Mouse (Mus musculus): ENCODE results near the gene Lemd1. TPM values are rescaled to one million over a fixed set of nuclear protein-coding genes. Genes with fewer than 3 reads are reported as not detected.

Gene Lemd1
- polyA plus RNA-seq, 1 experiment from 2014 or later, result 1.2 TPM

DNA sequence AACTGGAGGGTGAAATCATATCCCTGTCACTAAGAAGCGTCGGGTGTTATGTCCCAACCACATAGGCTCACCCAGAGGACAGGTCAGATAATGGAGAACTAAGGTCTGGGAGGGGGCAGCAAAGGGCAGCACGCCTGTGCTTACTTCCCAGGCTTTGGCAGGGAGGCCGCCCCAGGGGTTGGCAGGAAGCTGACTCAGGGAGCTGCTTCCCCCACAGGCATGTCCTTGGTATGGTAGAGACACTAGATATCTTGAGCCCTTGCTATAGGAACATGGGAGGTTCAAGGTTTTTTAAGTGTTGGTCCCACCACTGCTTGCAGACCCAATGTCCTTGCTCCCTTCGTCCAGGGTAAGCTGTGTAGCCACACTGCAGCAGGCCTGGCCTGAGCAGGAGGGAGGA, 14.7 kb downstream of the Lemd1 start:
- H3K9me3 ChIP-seq, result no peaks in the 10 kb centered on the region
- no peak overlapping the region for H3K4me2 ChIP-seq
- H3K9ac ChIP-seq (replicated peaks), result 0 out of 2 replicates have a peak overlapping the region, but pooled peaks have one; percentile 2
- H3K36me3 ChIP-seq, result no peaks in the 10 kb centered on the region
- WGBS, result 56% methylated on average over 5 of the region's 5 CpGs
- ATAC-seq (ENCODE audit: insufficient number of reproducible peaks, insufficient read depth, low FRiP score, low TSS enrichment, low read depth), result no peak
- peaks cover 48% of the 10 kb centered on the region for H3K4me1 ChIP-seq (replicated peaks)
- H3K27me3 ChIP-seq, result peaks cover 11% of the 10 kb centered on the region; the same call in 1 of the 2 replicates
- no peak overlapping the region for H3K4me3 ChIP-seq (replicated peaks)
- H3K27ac ChIP-seq, result no peak overlapping the region

DNA sequence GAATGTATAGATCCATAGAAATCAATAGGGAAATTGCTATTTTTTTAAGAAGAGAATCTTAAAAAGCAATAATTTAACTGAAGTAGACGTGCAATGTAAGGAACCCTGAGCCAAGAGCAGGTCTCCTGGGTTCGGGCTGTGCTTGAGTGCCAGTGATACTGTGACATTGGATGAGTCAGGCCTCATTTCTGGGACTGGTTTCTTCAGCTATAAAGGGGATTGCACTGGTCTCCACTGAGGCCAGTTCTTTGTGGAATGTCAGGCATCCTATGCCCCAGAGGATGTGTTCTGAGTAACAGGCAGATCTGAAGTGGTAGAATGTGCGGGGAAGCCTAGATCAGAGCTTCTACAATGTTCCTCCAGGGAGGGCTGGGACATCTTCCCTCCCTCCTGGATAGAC, 15.6 kb downstream of the Lemd1 start:
- no peak overlapping the region for H3K9ac ChIP-seq (replicated peaks)
- H3K27me3 ChIP-seq, result peaks cover 20% of the 10 kb centered on the region
- H3K9me3 ChIP-seq, result no peaks in the 10 kb centered on the region
- no peak for ATAC-seq (ENCODE audit: insufficient number of reproducible peaks, insufficient read depth, low FRiP score, low TSS enrichment, low read depth)
- H3K36me3 ChIP-seq, result no peaks in the 10 kb centered on the region
- peaks cover 40% of the 10 kb centered on the region for H3K4me1 ChIP-seq (replicated peaks)
- no peak overlapping the region for H3K27ac ChIP-seq
- H3K4me3 ChIP-seq (replicated peaks), result no peak overlapping the region
- WGBS, result 85% methylated on average over 3 of the region's 3 CpGs
- H3K4me2 ChIP-seq, result no peak overlapping the region

DNA sequence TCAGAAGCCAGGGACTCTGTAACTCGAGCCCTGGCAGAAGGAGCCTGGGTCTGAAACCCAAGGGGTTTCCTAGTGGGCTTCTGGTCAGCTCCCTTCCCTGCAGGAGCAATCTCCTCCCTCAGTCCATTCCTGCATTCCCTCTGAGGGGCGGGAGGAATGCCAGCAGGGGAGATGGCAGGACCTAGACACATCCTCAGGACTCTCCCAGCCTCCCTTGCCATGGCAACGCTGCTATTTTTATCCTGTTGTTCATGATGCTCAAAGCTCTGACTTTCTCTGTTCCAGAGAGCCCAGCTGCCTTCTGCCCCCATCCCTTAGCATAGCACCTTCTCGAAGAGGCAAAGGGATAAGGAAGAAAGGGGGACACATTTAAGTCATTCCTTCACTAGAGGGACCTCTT, 16.9 kb downstream of the Lemd1 start:
- 14% methylated on average over 4 of the region's 4 CpGs for WGBS
- H3K4me1 ChIP-seq (replicated peaks), result peaks cover 42% of the 10 kb centered on the region
- no peak overlapping the region for H3K4me3 ChIP-seq (replicated peaks)

GRCm38 (mm10) chr1:132209400-132209799, 18.2 kb downstream of the Lemd1 start:
- no peak for ATAC-seq (ENCODE audit: insufficient number of reproducible peaks, insufficient read depth, low FRiP score, low TSS enrichment, low read depth)
- Histone ChIP-seq H3K27ac (no peak overlapping the region), H3K4me1 (replicated peaks) (peaks cover 42% of the 10 kb centered on the region), H3K4me2 (no peak overlapping the region), H3K9ac (replicated peaks) (no peak overlapping the region), H3K36me3 (no peaks in the 10 kb centered on the region), H3K4me3 (replicated peaks) (no peak overlapping the region), H3K27me3 (peaks cover 30% of the 10 kb centered on the region), H3K9me3 (no peaks in the 10 kb centered on the region)
- 24% methylated on average over 10 of the region's 10 CpGs for WGBS

More for the DNA sequence above, 16.9 kb downstream of the Lemd1 start:
- ATAC-seq (ENCODE audit: insufficient number of reproducible peaks, insufficient read depth, low FRiP score, low TSS enrichment, low read depth), result no peak
- Histone ChIP-seq H3K4me2 (no peak overlapping the region), H3K36me3 (no peaks in the 10 kb centered on the region), H3K9me3 (no peaks in the 10 kb centered on the region), H3K27me3 (peaks cover 27% of the 10 kb centered on the region), H3K27ac (no peak overlapping the region), H3K9ac (replicated peaks) (no peak overlapping the region)

DNA sequence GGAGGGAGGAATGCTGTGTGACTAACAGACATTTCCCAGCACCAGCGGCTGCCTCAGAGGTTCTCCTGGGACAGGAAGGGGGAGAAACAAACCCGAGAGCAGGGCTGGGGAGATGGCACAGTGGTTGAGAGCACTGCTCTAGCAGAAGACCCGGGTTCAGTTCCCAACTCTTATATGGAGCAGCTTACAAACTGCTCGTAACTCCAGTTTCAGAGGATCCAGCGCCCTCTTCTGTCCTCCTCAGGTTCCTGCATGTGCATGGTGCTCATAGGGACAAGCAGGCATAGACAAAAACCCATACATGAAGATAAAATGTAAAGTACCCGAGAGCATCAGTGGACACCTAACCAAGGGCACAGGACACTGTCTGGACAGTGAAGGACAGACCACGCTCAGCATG, 19.7 kb downstream of the Lemd1 start:
- H3K4me2 ChIP-seq, result no peak overlapping the region
- no peak for ATAC-seq (ENCODE audit: insufficient number of reproducible peaks, insufficient read depth, low FRiP score, low TSS enrichment, low read depth)
- H3K9me3 ChIP-seq, result no peaks in the 10 kb centered on the region
- peaks cover 41% of the 10 kb centered on the region for H3K4me1 ChIP-seq (replicated peaks)
- H3K27me3 ChIP-seq, result peaks cover 34% of the 10 kb centered on the region
- 19% methylated on average over 7 of the region's 7 CpGs for WGBS
- no peak overlapping the region for H3K4me3 ChIP-seq (replicated peaks)
- H3K9ac ChIP-seq (replicated peaks), result no peak overlapping the region
- no peak overlapping the region for H3K27ac ChIP-seq
- H3K36me3 ChIP-seq, result no peaks in the 10 kb centered on the region

DNA sequence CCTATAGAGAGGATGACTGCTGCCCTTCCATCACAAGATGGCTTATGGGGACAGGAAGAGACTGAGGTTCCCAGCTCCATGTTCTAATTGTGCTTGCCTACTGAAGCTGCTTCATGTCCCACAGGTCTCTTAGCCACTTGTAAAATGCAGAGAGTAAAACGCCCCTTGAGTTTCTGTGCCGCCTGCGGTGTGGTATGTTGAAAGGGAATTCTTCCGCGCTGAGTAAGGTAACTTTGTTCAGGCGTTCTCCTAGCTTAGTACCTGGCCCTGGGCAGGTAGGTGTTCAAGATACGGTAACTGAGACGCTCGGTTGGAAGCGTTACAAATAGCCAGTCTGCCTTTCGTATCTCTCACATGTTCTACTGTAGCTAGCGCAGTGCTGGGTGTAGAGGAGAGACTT, 20.4 kb downstream of the Lemd1 start:
- H3K4me1 ChIP-seq (replicated peaks), result peaks cover 41% of the 10 kb centered on the region
- peaks cover 35% of the 10 kb centered on the region for H3K27me3 ChIP-seq
- H3K36me3 ChIP-seq, result no peaks in the 10 kb centered on the region
- no peak for ATAC-seq (ENCODE audit: insufficient number of reproducible peaks, insufficient read depth, low FRiP score, low TSS enrichment, low read depth)
- peak overlapping the region; percentile 30; the same call in 1 of the 2 replicates for H3K4me3 ChIP-seq (replicated peaks)
- 41% methylated on average over 12 of the region's 12 CpGs for WGBS
- no peak overlapping the region for H3K9ac ChIP-seq (replicated peaks)
- peak overlapping the region; percentile 48 for H3K4me2 ChIP-seq
- H3K27ac ChIP-seq, result no peak overlapping the region
- no peaks in the 10 kb centered on the region for H3K9me3 ChIP-seq

DNA sequence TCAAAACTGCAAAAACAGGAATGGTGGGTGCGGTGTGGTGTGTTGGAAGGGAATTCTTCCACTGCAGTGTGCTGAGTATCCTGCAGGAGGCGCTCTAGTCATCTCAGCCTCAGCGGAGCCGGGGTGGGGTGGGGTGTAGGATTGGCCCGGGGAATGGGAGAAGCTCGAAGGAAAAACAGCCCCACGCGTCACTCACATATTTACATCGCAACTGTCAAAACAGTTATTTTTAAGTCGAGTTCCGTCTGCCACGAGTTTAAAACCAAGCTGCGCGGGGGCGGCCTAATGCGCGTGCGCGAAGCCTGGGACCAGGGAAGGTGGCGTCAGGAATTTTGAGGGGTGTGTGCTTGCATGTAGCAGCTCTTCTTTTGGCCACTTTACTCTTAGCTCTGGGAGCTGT, 21.0 kb downstream of the Lemd1 start:
- no peaks in the 10 kb centered on the region for H3K9me3 ChIP-seq
- peaks cover 41% of the 10 kb centered on the region for H3K4me1 ChIP-seq (replicated peaks)
- peaks cover 35% of the 10 kb centered on the region for H3K27me3 ChIP-seq
- no peak overlapping the region for H3K9ac ChIP-seq (replicated peaks)
- peak overlapping the region; percentile 48 for H3K4me2 ChIP-seq
- WGBS, result under 1% methylated on average over 20 of the region's 20 CpGs
- no peaks in the 10 kb centered on the region for H3K36me3 ChIP-seq
- H3K27ac ChIP-seq, result no peak overlapping the region
- ATAC-seq (ENCODE audit: insufficient number of reproducible peaks, insufficient read depth, low FRiP score, low TSS enrichment, low read depth), result no peak; the same call in 1 of the 2 replicates
- H3K4me3 ChIP-seq (replicated peaks), result peak overlapping the region; percentile 30

GRCm38 (mm10) chr1:132213076-132213475, 21.8 kb downstream of the Lemd1 start:
- Histone ChIP-seq H3K9me3 (no peaks in the 10 kb centered on the region), H3K27me3 (peaks cover 35% of the 10 kb centered on the region), H3K4me1 (replicated peaks) (peaks cover 35% of the 10 kb centered on the region), H3K36me3 (no peaks in the 10 kb centered on the region), H3K27ac (no peak overlapping the region), H3K4me3 (replicated peaks) (no peak overlapping the region), H3K4me2 (no peak overlapping the region), H3K9ac (replicated peaks) (no peak overlapping the region)
- 31% methylated on average over 6 of the region's 6 CpGs for WGBS
- ATAC-seq (ENCODE audit: insufficient number of reproducible peaks, insufficient read depth, low FRiP score, low TSS enrichment, low read depth), result no peak

DNA sequence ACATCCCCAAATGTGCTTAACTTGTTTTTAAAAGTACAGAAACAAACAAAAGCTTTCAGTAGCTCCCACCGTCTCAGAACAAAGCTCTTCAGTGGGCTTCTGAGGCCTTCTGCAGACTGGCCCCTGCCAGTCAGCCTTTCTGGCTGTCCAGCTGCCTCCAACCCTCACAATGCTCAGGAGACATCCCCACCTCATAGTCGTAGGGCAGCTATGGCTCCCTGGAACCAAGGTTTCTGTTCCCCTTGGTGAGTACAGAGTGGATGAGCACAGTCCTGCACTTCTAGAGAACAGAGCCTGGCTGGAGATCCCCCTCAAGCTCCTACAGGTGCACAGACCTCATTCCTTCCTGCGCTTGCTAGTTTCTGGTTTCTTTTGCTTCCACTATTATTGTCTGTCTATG, 25.0 kb downstream of the Lemd1 start:
- Histone ChIP-seq H3K9ac (replicated peaks) (no peak overlapping the region), H3K9me3 (no peaks in the 10 kb centered on the region), H3K27ac (no peak overlapping the region), H3K27me3 (peaks cover 36% of the 10 kb centered on the region), H3K4me3 (replicated peaks) (no peak overlapping the region), H3K4me1 (replicated peaks) (peaks cover 10% of the 10 kb centered on the region; the same call in 1 of the 2 replicates), H3K4me2 (no peak overlapping the region), H3K36me3 (no peaks in the 10 kb centered on the region)
- 54% methylated on average over 3 of the region's 3 CpGs for WGBS
- ATAC-seq (ENCODE audit: insufficient number of reproducible peaks, insufficient read depth, low FRiP score, low TSS enrichment, low read depth), result no peak

- Histone ChIP-seq H3K9ac (replicated peaks) (no peak overlapping the region), H3K4me3 (replicated peaks) (no peak overlapping the region), H3K4me2 (no peak overlapping the region), H3K27me3 (peaks cover 19% of the 10 kb centered on the region), H3K9me3 (no peaks in the 10 kb centered on the region), H3K36me3 (no peaks in the 10 kb centered on the region), H3K4me1 (replicated peaks) (no peaks in the 10 kb centered on the region), H3K27ac (no peak overlapping the region)
- no peak for ATAC-seq (ENCODE audit: insufficient number of reproducible peaks, insufficient read depth, low FRiP score, low TSS enrichment, low read depth)
- WGBS, result 36% methylated on average over 2 of the region's 2 CpGs
These were observed 30.4 kb downstream of the Lemd1 start for GRCm38 (mm10) chr1:132221627-132222026.

- H3K27me3 ChIP-seq, result peaks cover 19% of the 10 kb centered on the region
- H3K27ac ChIP-seq, result no peak overlapping the region
- ATAC-seq (ENCODE audit: insufficient number of reproducible peaks, insufficient read depth, low FRiP score, low TSS enrichment, low read depth), result no peak
- H3K36me3 ChIP-seq, result no peaks in the 10 kb centered on the region
- H3K9me3 ChIP-seq, result no peaks in the 10 kb centered on the region
- H3K4me3 ChIP-seq (replicated peaks), result no peak overlapping the region
- H3K4me2 ChIP-seq, result no peak overlapping the region
- 41% methylated on average over 6 of the region's 6 CpGs for WGBS
- H3K9ac ChIP-seq (replicated peaks), result no peak overlapping the region
- no peaks in the 10 kb centered on the region for H3K4me1 ChIP-seq (replicated peaks)
These were observed 30.9 kb downstream of the Lemd1 start for GRCm38 (mm10) chr1:132222166-132222565.

DNA sequence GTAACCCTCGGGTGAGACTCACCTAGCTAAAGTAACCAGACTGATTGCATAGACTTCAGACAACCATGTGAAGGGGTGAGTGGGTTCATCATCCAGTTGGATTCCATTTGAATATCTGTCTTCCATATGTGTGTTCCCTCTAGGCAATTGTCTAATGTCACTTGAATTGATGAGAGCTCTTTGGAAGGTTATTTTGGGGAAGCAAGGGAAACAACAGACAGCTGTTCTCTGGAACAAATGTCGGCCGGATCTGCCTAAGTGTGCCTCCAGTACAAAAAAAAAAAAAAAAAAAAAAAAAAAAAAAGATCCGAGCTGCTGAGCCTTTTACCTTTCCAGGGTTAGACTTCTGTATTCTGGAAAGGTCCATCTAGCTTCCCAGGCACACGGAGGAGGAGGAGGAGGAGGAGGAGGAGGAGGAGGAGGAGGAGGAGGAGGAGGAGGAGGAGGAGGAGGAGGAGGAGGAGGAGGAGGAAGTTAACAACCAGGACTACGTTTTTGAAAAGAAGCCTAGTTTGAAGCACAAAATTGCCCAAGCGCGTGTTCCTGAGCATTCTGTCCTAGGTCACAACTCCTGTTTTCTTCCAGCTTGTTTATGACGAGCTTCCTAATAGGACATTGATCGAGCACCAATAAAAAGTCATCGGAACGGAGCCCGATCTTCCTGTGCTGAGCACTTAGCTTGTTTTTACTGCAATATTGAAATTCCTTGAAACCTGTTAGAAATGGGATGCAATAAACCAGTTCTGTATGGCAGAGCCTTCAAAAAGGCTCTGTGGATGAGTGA, 35.3 kb downstream of the Lemd1 start:
- Histone ChIP-seq H3K9me3 (no peaks in the 10 kb centered on the region), H3K36me3 (no peaks in the 10 kb centered on the region), H3K4me2 (no peak overlapping the region), H3K4me1 (replicated peaks) (no peaks in the 10 kb centered on the region), H3K27ac (no peak overlapping the region), H3K4me3 (replicated peaks) (no peak overlapping the region), H3K27me3 (peaks cover 7% of the 10 kb centered on the region), H3K9ac (replicated peaks) (no peak overlapping the region)
- 75% methylated on average over 11 of the region's 13 CpGs for WGBS
- no peak for ATAC-seq (ENCODE audit: insufficient number of reproducible peaks, insufficient read depth, low FRiP score, low TSS enrichment, low read depth)

Data from limb, embryonic 12.5 days (tissue).